Comparison of ENCODE assay signal across 13 mouse cellular contexts in the genomic region with DNA sequence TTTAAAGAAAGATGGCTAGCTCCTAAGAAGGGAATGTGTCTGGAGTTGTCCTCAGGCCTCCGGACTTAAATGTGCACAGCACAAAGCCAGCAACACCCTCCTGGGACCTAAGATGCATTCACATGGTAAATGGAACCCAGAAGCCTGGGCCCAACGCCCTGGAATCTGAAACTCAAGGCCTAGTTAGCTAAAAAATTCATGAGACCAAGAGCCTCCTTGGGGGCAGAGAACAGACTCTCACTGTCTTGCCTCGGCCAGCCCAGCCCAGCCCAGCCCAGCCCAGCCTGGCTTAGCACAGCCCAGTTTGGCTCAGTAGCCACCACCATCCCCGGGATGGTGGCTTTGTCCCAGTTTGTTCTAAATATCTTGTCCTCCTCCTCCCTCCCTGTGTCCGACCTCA. TPM values are rescaled to one million over a fixed set of nuclear protein-coding genes. Genes with fewer than 3 reads are reported as not detected.
A peak's percentile ranks its signal among the peaks of the same experiment; 100 is the strongest.
DNase-seq lines count a peak whose midpoint lies in the region; ATAC-seq and TF ChIP-seq lines count a peak whose summit lies in the region.
"Had no signal": no experiment of that assay in that cellular context is flagged by ENCODE, and none has a peak within 500 bp of the region (broad histone marks: within the 10 kb centered on the region; RNA-seq: fewer than 3 reads in every experiment).

No protein-coding gene starts in this region.

- no peak for ATAC-seq in heart, embryonic 13.5 days (ENCODE audit: extremely low read depth, insufficient number of reproducible peaks, low FRiP score, low TSS enrichment)
- ATAC-seq: midbrain, embryonic 13.5 days had no signal

- H3K36me3 ChIP-seq in heart, embryonic 13.5 days, result no peaks in the 10 kb centered on the region
- H3K36me3 ChIP-seq: midbrain, embryonic 13.5 days had no signal

- no peak for TF ChIP-seq CTCF in gastrocnemius, adult 2 months (IDR thresholded peaks at IDR 0.05)

- H3K4me1 ChIP-seq in heart, embryonic 13.5 days, result peaks cover 11% of the 10 kb centered on the region

- H3K9ac ChIP-seq in heart, embryonic 13.5 days, result peak overlapping the region; percentile 6; the same call in 1 of the 2 replicates
- H3K9ac ChIP-seq: midbrain, embryonic 13.5 days had no signal

- 54% methylated on average over 5 of the region's 5 CpGs for WGBS in heart, embryonic 13.5 days

- H3K4me2 ChIP-seq in heart, embryonic 13.5 days, result no peak overlapping the region
- H3K4me2 ChIP-seq: midbrain, embryonic 13.5 days had no signal

- intact Hi-C loops in heart, postnatal 14 days (cut with DNase I), result no loop called here
- intact Hi-C loops in gastrocnemius, adult 2 months (cut with DNase I), result no loop called here

- H3K9me3 ChIP-seq in heart, embryonic 13.5 days, result no peaks in the 10 kb centered on the region
- H3K9me3 ChIP-seq: midbrain, embryonic 13.5 days had no signal

- H3K27me3 ChIP-seq in heart, embryonic 13.5 days (replicated peaks), result peaks cover 20% of the 10 kb centered on the region

- DNase-seq in heart, postnatal 14 days, result no peak
- DNase-seq in 3T3-L1 (ENCODE audit: low read depth, low spot score), result peak; percentile 48
- DNase-seq in Muller cell, postnatal 12 days (ENCODE audit: inconsistent ontology term), result peak; percentile 60
- peak; percentile 62 for DNase-seq in gastrocnemius, adult 2 months
- DNase-seq in thymus, postnatal 4 days, result no peak
- no peak for DNase-seq in cerebellum, adult 9-11 months
- DNase-seq: adrenal gland, adult 8-10 months; cerebellum, adult 9-10 months; kidney, adult 9 months; lung, postnatal 4 days had no signal

- H3K27ac ChIP-seq in heart, embryonic 13.5 days (replicated peaks), result no peak overlapping the region
- peak overlapping the region; percentile 44 for H3K27ac ChIP-seq in gastrocnemius, adult 2 months
- H3K27ac ChIP-seq: midbrain, embryonic 13.5 days had no signal

- H3K4me3 ChIP-seq in heart, embryonic 13.5 days, result no peak overlapping the region
- no peak overlapping the region for H3K4me3 ChIP-seq in gastrocnemius, adult 2 months
- H3K4me3 ChIP-seq: midbrain, embryonic 13.5 days had no signal

RNA-seq across cellular contexts. Expression of a gene that starts 3.3 kb away (rescaled TPM):
- 1.7 and 2.1 TPM in 2 replicates for polyA plus RNA-seq in heart, embryonic 13.5 days (2015; fragmentation: Nextera tagmentation; extraction: Ambion mirVana)
- total RNA-seq in heart, postnatal 14 days (2021), result under 1 TPM in 1 of 2 experiments, not detected in 1; 0.12 TPM
- total RNA-seq in gastrocnemius, adult 2 months (2021), result not detected
- total RNA-seq: heart, postnatal 25 days had no signal

RNA-seq across cellular contexts. Expression of a gene that starts 5.1 kb away (rescaled TPM):
- polyA plus RNA-seq in heart, embryonic 13.5 days (2015; fragmentation: Nextera tagmentation; extraction: Ambion mirVana), result 56.9 and 60.3 TPM in 2 replicates
- 100 to 1,000 TPM; 105 to 116 TPM for total RNA-seq in heart, postnatal 14 days (2021)
- total RNA-seq in gastrocnemius, adult 2 months (2021), result 100 to 1,000 TPM; 168 to 178 TPM

RNA-seq across cellular contexts. Expression of a gene that starts 24.2 kb away (rescaled TPM):
- 80.4 and 101 TPM in 2 replicates for polyA plus RNA-seq in heart, embryonic 13.5 days (2015; fragmentation: Nextera tagmentation; extraction: Ambion mirVana)
- total RNA-seq in heart, postnatal 14 days (2021), result 10 to 100 TPM; 17.9 to 21.1 TPM
- total RNA-seq in gastrocnemius, adult 2 months (2021), result 1 to 10 TPM; 8.6 to 9.1 TPM

RNA-seq across cellular contexts. Expression of a gene that starts 27.7 kb away (rescaled TPM):
- polyA plus RNA-seq in heart, embryonic 13.5 days (2015; fragmentation: Nextera tagmentation; extraction: Ambion mirVana), result 12.7 and 13.2 TPM in 2 replicates
- 10 to 100 TPM; 17.0 to 22.6 TPM for total RNA-seq in heart, postnatal 14 days (2021)
- 10 to 100 TPM; 11.0 to 12.6 TPM for total RNA-seq in gastrocnemius, adult 2 months (2021)

RNA-seq across cellular contexts. Expression of a gene that starts 50.3 kb away (rescaled TPM):
- 41.6 and 51.4 TPM in 2 replicates for polyA plus RNA-seq in heart, embryonic 13.5 days (2015; fragmentation: Nextera tagmentation; extraction: Ambion mirVana)
- 10 to 100 TPM; 73.3 to 85.0 TPM for total RNA-seq in heart, postnatal 14 days (2021)
- total RNA-seq in gastrocnemius, adult 2 months (2021), result 10 to 100 TPM; 68.0 to 77.4 TPM

Comparison
In these comparisons a context has a peak if more than half of its experiments do, and no peak if none do; other contexts are left out.
1. DNase-seq: peak in 3T3-L1 (single experiment), Muller cell, postnatal 12 days (single experiment) and gastrocnemius, adult 2 months (single experiment); none in heart, postnatal 14 days (0 of 2), thymus, postnatal 4 days (single experiment) and cerebellum, adult 9-11 months (single experiment).